Comparison of ENCODE assay signal across 27 mouse cellular contexts in genomic region chr14:74113556-74113955, GRCm38 (mm10).
DNase-seq lines count a peak whose midpoint lies in the region; ATAC-seq and TF ChIP-seq lines count a peak whose summit lies in the region.
"Had no signal": no experiment of that assay in that cellular context is flagged by ENCODE, and none has a peak within 500 bp of the region (broad histone marks: within the 10 kb centered on the region; RNA-seq: fewer than 3 reads in every experiment).

No protein-coding gene starts in this region.

- ATAC-seq in frontal cortex, adult (ENCODE audit: low TSS enrichment) = peak; percentile 85
- no peak for ATAC-seq in hindbrain, embryonic 15.5 days (ENCODE audit: low FRiP score, low read depth)
- no peak for ATAC-seq in hindbrain, postnatal 0 days
- ATAC-seq in forebrain, postnatal 0 days = peak; percentile 8; the same call in 1 of the 2 replicates

- WGBS in hindbrain, embryonic 15.5 days = 77% methylated on average over 3 of the region's 3 CpGs
- 76% methylated on average over 3 of the region's 3 CpGs for WGBS in hindbrain, postnatal 0 days
- 63% methylated on average over 3 of the region's 3 CpGs for WGBS in forebrain, postnatal 0 days

- no peak for TF ChIP-seq CTCF in hindbrain, postnatal 0 days (IDR thresholded peaks at IDR 0.05; ENCODE audit: low read depth)
- TF ChIP-seq CTCF in forebrain, postnatal 0 days (IDR thresholded peaks at IDR 0.05; ENCODE audit: low read depth) = no peak

- H3K9ac ChIP-seq in hindbrain, embryonic 15.5 days = no peak overlapping the region
- H3K9ac ChIP-seq in hindbrain, postnatal 0 days (replicated peaks; ENCODE audit: low read length) = no peak overlapping the region
- H3K9ac ChIP-seq in forebrain, postnatal 0 days = no peak overlapping the region
- H3K9ac ChIP-seq: embryonic facial prominence, embryonic 15.5 days; heart, embryonic 12.5 days; kidney, embryonic 15.5 days; limb, embryonic 12.5 days; neural tube, embryonic 15.5 days had no signal

- peaks cover 5% of the 10 kb centered on the region for H3K4me1 ChIP-seq in hindbrain, embryonic 15.5 days (replicated peaks)
- H3K4me1 ChIP-seq in hindbrain, postnatal 0 days (ENCODE audit: insufficient read depth, low read length) = no peaks in the 10 kb centered on the region
- H3K4me1 ChIP-seq in forebrain, postnatal 0 days (ENCODE audit: insufficient read depth) = no peaks in the 10 kb centered on the region
- H3K4me1 ChIP-seq: embryonic facial prominence, embryonic 15.5 days; heart, embryonic 12.5 days; kidney, embryonic 15.5 days; limb, embryonic 12.5 days; midbrain, embryonic 10.5 days had no signal

- no peak overlapping the region for H3K4me3 ChIP-seq in hindbrain, embryonic 15.5 days
- H3K4me3 ChIP-seq in hindbrain, postnatal 0 days (ENCODE audit: low read length) = no peak overlapping the region
- no peak overlapping the region for H3K4me3 ChIP-seq in forebrain, postnatal 0 days (ENCODE audit: low read depth, low read length)
- H3K4me3 ChIP-seq: embryonic facial prominence, embryonic 15.5 days; heart, embryonic 12.5 days; kidney, embryonic 15.5 days; limb, embryonic 12.5 days; midbrain, embryonic 10.5 days; neural tube, embryonic 15.5 days had no signal

- peak overlapping the region; percentile 48 for H3K27ac ChIP-seq in hindbrain, embryonic 15.5 days (replicated peaks)
- H3K27ac ChIP-seq in hindbrain, postnatal 0 days = no peak overlapping the region
- 0 out of 2 replicates have a peak overlapping the region, but pooled peaks have one; percentile 40 for H3K27ac ChIP-seq in forebrain, postnatal 0 days (ENCODE audit: low read depth, low read length)
- H3K27ac ChIP-seq: embryonic facial prominence, embryonic 15.5 days; kidney, embryonic 15.5 days; limb, embryonic 12.5 days; midbrain, embryonic 10.5 days; neural tube, embryonic 15.5 days had no signal

- DNase-seq in frontal cortex, postnatal 10 days (ENCODE audit: low spot score in 2 of 2) = no peak
- no peak for DNase-seq in hindbrain, postnatal 0 days (ENCODE audit: low spot score)
- peak; percentile 1 for DNase-seq in retina, postnatal 1 day
- DNase-seq in retina, embryonic 14.5 days (ENCODE audit: low spot score) = no peak
- peak; percentile 1 for DNase-seq in forebrain, postnatal 0 days
- no peak for DNase-seq in layer of hippocampus, adult 8-10 months (ENCODE audit: low spot score in 2 of 2)
- DNase-seq: adrenal gland, postnatal 25 days; cerebellum, adult 11 months; cerebellum, adult 9-11 months; gastrocnemius, postnatal 14 days; heart, adult 11 months; heart, postnatal 36 days; kidney, adult 11 months; kidney, postnatal 36 days; lung, adult 18-20 months; lung, postnatal 10 days; thymus, adult 2 months; thymus, postnatal 4 days had no signal

- H3K9me3 ChIP-seq in hindbrain, embryonic 15.5 days = no peaks in the 10 kb centered on the region
- H3K9me3 ChIP-seq in hindbrain, postnatal 0 days (ENCODE audit: low read length) = no peaks in the 10 kb centered on the region
- H3K9me3 ChIP-seq in forebrain, postnatal 0 days (ENCODE audit: low read length) = no peaks in the 10 kb centered on the region
- H3K9me3 ChIP-seq: embryonic facial prominence, embryonic 15.5 days; heart, embryonic 12.5 days; kidney, embryonic 15.5 days; limb, embryonic 12.5 days; midbrain, embryonic 10.5 days; neural tube, embryonic 15.5 days had no signal

- no peaks in the 10 kb centered on the region for H3K36me3 ChIP-seq in hindbrain, embryonic 15.5 days
- no peaks in the 10 kb centered on the region for H3K36me3 ChIP-seq in hindbrain, postnatal 0 days (ENCODE audit: insufficient read depth, low read length)
- no peaks in the 10 kb centered on the region for H3K36me3 ChIP-seq in forebrain, postnatal 0 days (ENCODE audit: insufficient read depth)
- H3K36me3 ChIP-seq: embryonic facial prominence, embryonic 15.5 days; heart, embryonic 12.5 days; kidney, embryonic 15.5 days; limb, embryonic 12.5 days; midbrain, embryonic 10.5 days; neural tube, embryonic 15.5 days had no signal

- H3K4me2 ChIP-seq in hindbrain, embryonic 15.5 days = no peak overlapping the region
- no peak overlapping the region for H3K4me2 ChIP-seq in hindbrain, postnatal 0 days (ENCODE audit: low read depth, low read length)
- H3K4me2 ChIP-seq in forebrain, postnatal 0 days (ENCODE audit: low read depth) = no peak overlapping the region
- H3K4me2 ChIP-seq: embryonic facial prominence, embryonic 15.5 days; kidney, embryonic 15.5 days; limb, embryonic 12.5 days; liver, embryonic 11.5 days had no signal

- no peaks in the 10 kb centered on the region for H3K27me3 ChIP-seq in hindbrain, embryonic 15.5 days
- H3K27me3 ChIP-seq in hindbrain, postnatal 0 days (ENCODE audit: insufficient read depth, low read length) = no peaks in the 10 kb centered on the region
- H3K27me3 ChIP-seq in forebrain, postnatal 0 days (ENCODE audit: insufficient read depth, low read length) = no peaks in the 10 kb centered on the region
- H3K27me3 ChIP-seq: embryonic facial prominence, embryonic 15.5 days; heart, embryonic 12.5 days; kidney, embryonic 15.5 days; limb, embryonic 12.5 days; neural tube, embryonic 15.5 days had no signal

Comparison
In these comparisons a context has a peak if more than half of its experiments do, and no peak if none do; other contexts are left out.
1. DNase-seq: peak in retina, postnatal 1 day (single experiment) and forebrain, postnatal 0 days (single experiment); none in frontal cortex, postnatal 10 days (0 of 2), hindbrain, postnatal 0 days (single experiment), retina, embryonic 14.5 days (single experiment) and layer of hippocampus, adult 8-10 months (0 of 2).
2. ATAC-seq: peak in frontal cortex, adult (single experiment) and forebrain, postnatal 0 days (single experiment); none in hindbrain, embryonic 15.5 days (single experiment) and hindbrain, postnatal 0 days (single experiment).